Mouse (Mus musculus): Measurements from ENCODE around the gene Gm11939. TPM values are rescaled to one million over a fixed set of nuclear protein-coding genes. Genes with fewer than 3 reads are reported as not detected.
"Not testable (repeated sequence)": the region's sequence is repeated elsewhere in the genome, so short reads cannot be mapped to it uniquely, and the experiment has no call there.

The Gm11939 gene
- polyA plus RNA-seq (2012; rRNA removed), result not detected in 2 replicates

DNA sequence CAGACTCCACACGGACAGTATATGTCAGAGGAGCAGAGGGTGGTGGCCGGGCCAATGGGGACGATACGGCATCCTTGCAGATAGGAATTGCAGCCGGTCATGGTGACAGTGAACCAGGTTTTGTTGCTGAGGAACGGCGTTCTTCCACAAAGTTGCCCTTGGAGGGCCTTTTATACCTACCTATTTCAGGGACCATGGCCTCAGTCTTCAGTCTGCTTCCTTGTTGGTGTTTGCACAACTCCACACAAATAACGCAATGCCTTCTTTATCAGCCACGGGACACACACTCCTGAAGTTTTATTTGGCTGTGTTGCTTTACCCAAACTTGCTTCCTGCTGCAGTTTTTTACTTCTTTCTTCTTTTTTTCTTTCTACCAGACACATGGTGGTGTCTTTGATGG, at the start of gene Gm11939:
Gm11939 (minus strand) TSS at position 101 of the 400 bp plus-strand sequence.
- TF ChIP-seq CTCF (IDR thresholded peaks at IDR 0.05; ENCODE audit: extremely low read depth, insufficient read depth, insufficient read length, insufficient replicate concordance) (no peak), POLR2A (IDR thresholded peaks at IDR 0.05; ENCODE audit: low read depth, low read length) (no peak)

DNA sequence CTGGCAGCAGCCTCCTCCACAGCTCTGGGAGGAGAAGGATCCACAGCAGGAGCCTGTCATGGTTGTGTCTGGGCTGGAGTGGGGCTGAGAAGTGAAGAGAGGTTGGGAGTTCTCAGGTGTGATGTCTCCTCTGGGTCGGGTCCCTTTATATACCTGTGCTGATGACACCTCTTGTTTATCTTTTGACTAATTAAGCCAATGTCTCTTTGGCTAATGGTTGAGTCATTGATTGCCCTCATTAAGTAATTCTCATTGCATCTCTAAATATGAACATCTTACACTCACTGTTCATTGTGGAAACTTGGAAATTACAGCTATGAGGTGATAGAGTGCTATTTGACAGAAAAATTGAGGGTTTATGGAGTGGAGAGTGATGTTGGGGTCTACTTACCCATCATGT, 43.9 kb upstream of the Gm11939 start, which contains the start of gene Gm11938:
Gm11938 (minus strand) TSS at position 101 of the 400 bp plus-strand sequence.
- not testable (repeated sequence) for H3K36me3 ChIP-seq (ENCODE audit: control insufficient read depth, insufficient read depth, low read length); DNase-seq (ENCODE audit: low read depth in 1 of 2, low spot score in 2 of 2); H3K4me1 ChIP-seq (ENCODE audit: control insufficient read depth, insufficient read depth, insufficient read length); H3K27me3 ChIP-seq (ENCODE audit: control insufficient read depth, insufficient read depth, low read length); H3K4me3 ChIP-seq (ENCODE audit: extremely low read depth, insufficient read depth, insufficient read length); H3K27ac ChIP-seq (ENCODE audit: insufficient read depth, low read length)
- 52% methylated on average over 1 of the region's 1 CpGs for WGBS

More for the DNA sequence above, at the start of gene Gm11939:
- H3K27me3 ChIP-seq (ENCODE audit: control insufficient read depth, insufficient read depth, low read length), result no peaks in the 10 kb centered on the region
- no peak within 1 kb of the TSS for H3K4me3 ChIP-seq (ENCODE audit: extremely low read depth, insufficient read depth, insufficient read length)
- H3K27ac ChIP-seq (ENCODE audit: insufficient read depth, low read length), result no peak within 1 kb of the TSS
- no peaks in the 10 kb centered on the region for H3K36me3 ChIP-seq (ENCODE audit: control insufficient read depth, insufficient read depth, low read length)
- no peak for DNase-seq (ENCODE audit: low read depth in 1 of 2, low spot score in 2 of 2)
- 86% methylated on average over 9 of the region's 9 CpGs for WGBS
- no peaks in the 10 kb centered on the region for H3K4me1 ChIP-seq (ENCODE audit: control insufficient read depth, insufficient read depth, insufficient read length)

- DNase-seq (ENCODE audit: low read depth in 1 of 2, low spot score in 2 of 2); H3K36me3 ChIP-seq (ENCODE audit: control insufficient read depth, insufficient read depth, low read length); H3K4me3 ChIP-seq (ENCODE audit: extremely low read depth, insufficient read depth, insufficient read length); H3K27me3 ChIP-seq (ENCODE audit: control insufficient read depth, insufficient read depth, low read length); H3K4me1 ChIP-seq (ENCODE audit: control insufficient read depth, insufficient read depth, insufficient read length); H3K27ac ChIP-seq (ENCODE audit: insufficient read depth, low read length): not testable (repeated sequence)
- 83% methylated on average over 6 of the region's 6 CpGs for WGBS
Observed at GRCm38 (mm10) chr11:99597742-99598141, 38.5 kb upstream of the Gm11939 start, which contains the start of gene Krtap9-3. Gene Krtap9-3 (minus strand): TSS chr11:99598105.

DNA sequence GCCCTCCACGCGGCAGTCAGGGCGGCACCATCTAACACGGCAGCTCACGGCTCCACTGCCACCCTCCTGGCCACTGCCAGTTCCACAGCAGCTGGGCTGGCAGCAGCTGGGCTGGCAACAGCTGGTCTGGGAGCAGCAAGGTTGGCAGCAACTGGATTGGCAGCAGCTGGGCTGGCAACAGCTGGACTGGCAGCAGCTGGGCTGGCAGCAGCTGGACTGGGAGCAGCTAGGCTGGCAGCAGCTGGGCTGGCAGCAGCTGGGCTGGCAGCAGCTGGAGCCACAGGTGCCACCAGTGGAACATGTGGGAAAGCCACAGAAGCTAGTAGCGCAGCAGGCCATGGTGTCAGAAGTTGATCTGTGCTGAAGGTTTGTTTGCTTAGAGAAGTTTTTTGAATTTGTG, 31.7 kb upstream of the Gm11939 start, which contains the start of gene Krtap1-3:
Krtap1-3 (minus strand) TSS at position 359 of the 400 bp plus-strand sequence.
- TF ChIP-seq POLR2A (IDR thresholded peaks at IDR 0.05; ENCODE audit: low read depth, low read length) (no peak), CTCF (IDR thresholded peaks at IDR 0.05; ENCODE audit: extremely low read depth, insufficient read depth, insufficient read length, insufficient replicate concordance) (no peak)
- no peak within 1 kb of the TSS for H3K4me3 ChIP-seq (ENCODE audit: extremely low read depth, insufficient read depth, insufficient read length)
- no peaks in the 10 kb centered on the region for H3K36me3 ChIP-seq (ENCODE audit: control insufficient read depth, insufficient read depth, low read length)
- DNase-seq (ENCODE audit: low read depth in 1 of 2, low spot score in 2 of 2), result no peak
- WGBS, result 75% methylated on average over 6 of the region's 6 CpGs
- H3K4me1 ChIP-seq (ENCODE audit: control insufficient read depth, insufficient read depth, insufficient read length), result no peaks in the 10 kb centered on the region
- H3K27me3 ChIP-seq (ENCODE audit: control insufficient read depth, insufficient read depth, low read length), result no peaks in the 10 kb centered on the region
- no peak within 1 kb of the TSS for H3K27ac ChIP-seq (ENCODE audit: insufficient read depth, low read length)

GRCm38 (mm10) chr11:99585096-99585495, 25.8 kb upstream of the Gm11939 start:
- Histone ChIP-seq H3K4me1 (ENCODE audit: control insufficient read depth, insufficient read depth, insufficient read length) (no peaks in the 10 kb centered on the region), H3K4me3 (ENCODE audit: extremely low read depth, insufficient read depth, insufficient read length) (no peak overlapping the region), H3K27me3 (ENCODE audit: control insufficient read depth, insufficient read depth, low read length) (no peaks in the 10 kb centered on the region), H3K36me3 (ENCODE audit: control insufficient read depth, insufficient read depth, low read length) (no peaks in the 10 kb centered on the region), H3K27ac (ENCODE audit: insufficient read depth, low read length) (no peak overlapping the region)
- no peak for TF ChIP-seq POLR2A (IDR thresholded peaks at IDR 0.05; ENCODE audit: low read depth, low read length)
- WGBS, result 86% methylated on average over 7 of the region's 7 CpGs
- no peak for DNase-seq (ENCODE audit: low read depth in 1 of 2, low spot score in 2 of 2)

- H3K36me3 ChIP-seq (ENCODE audit: control insufficient read depth, insufficient read depth, low read length), result no peaks in the 10 kb centered on the region
- H3K4me1 ChIP-seq (ENCODE audit: control insufficient read depth, insufficient read depth, insufficient read length), result no peaks in the 10 kb centered on the region
- no peak within 1 kb of the TSS for H3K4me3 ChIP-seq (ENCODE audit: extremely low read depth, insufficient read depth, insufficient read length)
- no peaks in the 10 kb centered on the region for H3K27me3 ChIP-seq (ENCODE audit: control insufficient read depth, insufficient read depth, low read length)
- 76% methylated on average over 5 of the region's 5 CpGs for WGBS
- DNase-seq (ENCODE audit: low read depth in 1 of 2, low spot score in 2 of 2), result no peak
- TF ChIP-seq POLR2A (IDR thresholded peaks at IDR 0.05; ENCODE audit: low read depth, low read length), result no peak
- no peak for TF ChIP-seq CTCF (IDR thresholded peaks at IDR 0.05; ENCODE audit: extremely low read depth, insufficient read depth, insufficient read length, insufficient replicate concordance)
- no peak within 1 kb of the TSS for H3K27ac ChIP-seq (ENCODE audit: insufficient read depth, low read length)
Observed at GRCm38 (mm10) chr11:99583245-99583704, 24.0 kb upstream of the Gm11939 start, which contains the start of gene Krtap1-4. Gene Krtap1-4 (minus strand): TSS chr11:99583654.

- Histone ChIP-seq H3K27ac (ENCODE audit: insufficient read depth, low read length) (no peak overlapping the region), H3K4me1 (ENCODE audit: control insufficient read depth, insufficient read depth, insufficient read length) (no peaks in the 10 kb centered on the region), H3K27me3 (ENCODE audit: control insufficient read depth, insufficient read depth, low read length) (no peaks in the 10 kb centered on the region), H3K4me3 (ENCODE audit: extremely low read depth, insufficient read depth, insufficient read length) (no peak overlapping the region), H3K36me3 (ENCODE audit: control insufficient read depth, insufficient read depth, low read length) (no peaks in the 10 kb centered on the region)
- no peak for DNase-seq (ENCODE audit: low read depth in 1 of 2, low spot score in 2 of 2)
- WGBS, result 81% methylated on average over 6 of the region's 6 CpGs
- TF ChIP-seq CTCF (IDR thresholded peaks at IDR 0.05; ENCODE audit: extremely low read depth, insufficient read depth, insufficient read length, insufficient replicate concordance), result no peak
- no peak for TF ChIP-seq POLR2A (IDR thresholded peaks at IDR 0.05; ENCODE audit: low read depth, low read length)
Observed at GRCm38 (mm10) chr11:99581564-99581963, 22.3 kb upstream of the Gm11939 start.
